Comparison of ENCODE assay signal across 18 mouse cellular contexts in genomic region chr3:96549346-96549745, GRCm38 (mm10). TPM values are rescaled to one million over a fixed set of nuclear protein-coding genes. Genes with fewer than 3 reads are reported as not detected.
"Had no signal": no experiment of that assay in that cellular context is flagged by ENCODE, and none has a peak within 500 bp of the region (broad histone marks: within the 10 kb centered on the region; RNA-seq: fewer than 3 reads in every experiment).

No protein-coding gene starts in this region.

- DNase-seq: kidney, postnatal 14 days; left cerebral cortex, postnatal 4 days; lung, adult 2 months; lung, postnatal 36 days; thymus, postnatal 4 days had no signal

- H3K4me2 ChIP-seq: kidney, embryonic 15.5 days; limb, embryonic 13.5 days; midbrain, embryonic 13.5 days had no signal

- ATAC-seq: lung, postnatal 0 days; midbrain, embryonic 13.5 days had no signal

- H3K9me3 ChIP-seq: kidney, embryonic 15.5 days; limb, embryonic 13.5 days; midbrain, embryonic 13.5 days had no signal

- H3K27ac ChIP-seq: kidney, embryonic 15.5 days; limb, embryonic 13.5 days; liver, embryonic 14.5 days; midbrain, embryonic 13.5 days had no signal

- H3K9ac ChIP-seq: kidney, embryonic 15.5 days; limb, embryonic 13.5 days; liver, embryonic 14.5 days; midbrain, embryonic 13.5 days had no signal

- H3K4me3 ChIP-seq: kidney, embryonic 15.5 days; limb, embryonic 13.5 days; midbrain, embryonic 13.5 days had no signal

- H3K27me3 ChIP-seq: limb, embryonic 13.5 days had no signal

- H3K36me3 ChIP-seq: kidney, embryonic 15.5 days; limb, embryonic 13.5 days; midbrain, embryonic 13.5 days had no signal

RNA-seq across cellular contexts. Expression of gene Hfe2, which starts 24.4 kb away (rescaled TPM):
- total RNA-seq: megakaryocyte progenitor cell, adult 5-6 weeks had no signal

RNA-seq across cellular contexts. Expression of gene Gm16253, which starts 27.4 kb away (rescaled TPM):
- total RNA-seq: layer of hippocampus, adult 8-10 months; layer of hippocampus, postnatal 14 days; left cerebral cortex, adult 18-20 months; left cerebral cortex, postnatal 10 days; left cerebral cortex, postnatal 4 days; liver, adult 2 months; megakaryocyte progenitor cell, adult 5-6 weeks; midbrain, postnatal 0 days had no signal
- polyA plus RNA-seq: large intestine, adult 2 months; liver, adult 2 months; liver, embryonic 14.5 days; lung, adult 2 months had no signal

RNA-seq across cellular contexts. Expression of gene Ankrd34a, which starts 47.1 kb away (rescaled TPM):
- total RNA-seq: liver, adult 2 months; megakaryocyte progenitor cell, adult 5-6 weeks had no signal
